Mouse (Mus musculus) ES-Bruce4 (cell line): ENCODE data around the gene Ltb. TPM values are rescaled to one million over a fixed set of nuclear protein-coding genes. Genes with fewer than 3 reads are reported as not detected.

ENCODE experiments used
- H3K27ac ChIP-seq: 2 replicates; pipeline ENCODE4 v1.5.1; 2012; ENCODE audit warnings: low read length, inconsistent platforms; ENCODE audit not compliant: insufficient read depth
- H3K27me3 ChIP-seq: 2 replicates; pipeline ENCODE4 v1.6.1; 2012; ENCODE audit warnings: mild to moderate bottlenecking, low read length, inconsistent platforms; ENCODE audit not compliant: control insufficient read depth, poor library complexity, insufficient read depth, severe bottlenecking
- H3K36me3 ChIP-seq: 2 replicates; pipeline ENCODE4 v1.6.1; 2012; ENCODE audit warnings: inconsistent platforms, mild to moderate bottlenecking, low read length, moderate library complexity; ENCODE audit not compliant: control insufficient read depth, poor library complexity, insufficient read depth, severe bottlenecking
- H3K4me1 ChIP-seq: one replicate; pipeline ENCODE4 v1.8.1; 2011; ENCODE audit warnings: low read length; ENCODE audit not compliant: control insufficient read depth, insufficient read depth
- H3K4me3 ChIP-seq: 2 replicates; pipeline ENCODE4 v1.5.1; 2011; ENCODE audit warnings: low read depth, mild to moderate bottlenecking, low read length
- H3K9ac ChIP-seq: 2 replicates; pipeline ENCODE4 v1.6.1; 2012; ENCODE audit warnings: low read depth, mild to moderate bottlenecking, inconsistent platforms; ENCODE audit not compliant: poor library complexity, severe bottlenecking
- H3K9me3 ChIP-seq: replicated peaks from 2 replicates; pipeline ENCODE4 v1.6.1; 2012; ENCODE audit warnings: mild to moderate bottlenecking, low read length, inconsistent platforms; ENCODE audit not compliant: control insufficient read depth, poor library complexity, insufficient read depth, severe bottlenecking
- CTCF ChIP-seq: IDR thresholded peaks from one replicate; pipeline ENCODE4 v1.8.1; 2011; ENCODE audit warnings: low read depth, low read length
- EP300 ChIP-seq: IDR thresholded peaks from 2 replicates; pipeline ENCODE4 v1.6.1; 2011; ENCODE audit warnings: low read depth, low read length; ENCODE audit not compliant: insufficient read depth
- POLR2A ChIP-seq: IDR thresholded peaks from one replicate; pipeline ENCODE4 v1.8.1; 2011; ENCODE audit warnings: low read length; ENCODE audit not compliant: insufficient read depth
- polyA plus RNA-seq: library from polyadenylated mRNA; stranded (reverse); fragments of >200 nt; gene quantifications from 2 replicates; pipeline ENCODE4 v1.2.4, GENCODE M21; 2011; ENCODE audit warnings: low read depth; ENCODE audit not compliant: missing spikeins, insufficient read depth, insufficient read length

Gene Ltb
- polyA plus RNA-seq, 1 experiment, result 10.7 TPM

GRCm38 (mm10) chr17:35164218-35164567 lies 30.0 kb upstream of the Ltb start:
- H3K27ac ChIP-seq, result peak overlapping the region; percentile 24
- no peaks in the 10 kb centered on the region for H3K4me1 ChIP-seq
- peaks cover 35% of the 10 kb centered on the region for H3K36me3 ChIP-seq
- TF ChIP-seq POLR2A (no peak), CTCF (no peak), EP300 (no peak)
- peak overlapping the region; percentile 100 for H3K4me3 ChIP-seq
- H3K27me3 ChIP-seq, result no peaks in the 10 kb centered on the region
- H3K9ac ChIP-seq, result peak overlapping the region; percentile 98
- no peaks in the 10 kb centered on the region for H3K9me3 ChIP-seq

- Histone ChIP-seq H3K27ac (peak within 1 kb of the TSS; percentile 94), H3K36me3 (peaks cover 29% of the 10 kb centered on the region), H3K4me3 (peak within 1 kb of the TSS; percentile 100), H3K27me3 (no peaks in the 10 kb centered on the region), H3K4me1 (no peaks in the 10 kb centered on the region), H3K9ac (peak within 1 kb of the TSS; percentile 98), H3K9me3 (no peaks in the 10 kb centered on the region)
- no peak for TF ChIP-seq CTCF
- 0 out of 2 replicates have a peak, but pooled peaks have one; percentile 62 for TF ChIP-seq EP300
- TF ChIP-seq POLR2A, result peak; percentile 79
Observed at GRCm38 (mm10) chr17:35164568-35165450, 29.4 kb upstream of the Ltb start, which contains the start of gene Prrc2a. TSS of gene Prrc2a (minus strand) at chr17:35164897.

GRCm38 (mm10) chr17:35165451-35166155 lies 28.6 kb upstream of the Ltb start:
- Histone ChIP-seq H3K27me3 (no peaks in the 10 kb centered on the region), H3K9me3 (no peaks in the 10 kb centered on the region), H3K36me3 (peaks cover 21% of the 10 kb centered on the region), H3K4me1 (no peaks in the 10 kb centered on the region), H3K27ac (peak overlapping the region; percentile 94), H3K4me3 (peak overlapping the region; percentile 85), H3K9ac (peak overlapping the region; percentile 60)
- no peak for TF ChIP-seq POLR2A
- no peak for TF ChIP-seq CTCF
- no peak for TF ChIP-seq EP300

GRCm38 (mm10) chr17:35166352-35167035 lies 27.7 kb upstream of the Ltb start:
- Histone ChIP-seq H3K9ac (no peak overlapping the region), H3K4me3 (no peak overlapping the region)

GRCm38 (mm10) chr17:35167794-35168193 lies 26.4 kb upstream of the Ltb start:
- no peak overlapping the region for H3K27ac ChIP-seq
- H3K9me3 ChIP-seq, result no peaks in the 10 kb centered on the region
- no peak overlapping the region for H3K4me3 ChIP-seq
- H3K27me3 ChIP-seq, result no peaks in the 10 kb centered on the region
- TF ChIP-seq EP300, result no peak
- TF ChIP-seq POLR2A, result no peak
- no peak for TF ChIP-seq CTCF
- H3K4me1 ChIP-seq, result no peaks in the 10 kb centered on the region
- no peaks in the 10 kb centered on the region for H3K36me3 ChIP-seq
- H3K9ac ChIP-seq, result no peak overlapping the region

More at GRCm38 (mm10) chr17:35166352-35167035, 27.7 kb upstream of the Ltb start:
- no peak overlapping the region for H3K27ac ChIP-seq
- no peaks in the 10 kb centered on the region for H3K27me3 ChIP-seq
- peaks cover 12% of the 10 kb centered on the region for H3K36me3 ChIP-seq
- no peaks in the 10 kb centered on the region for H3K4me1 ChIP-seq
- H3K9me3 ChIP-seq, result no peaks in the 10 kb centered on the region
- TF ChIP-seq EP300, result no peak
- peak; percentile 43 for TF ChIP-seq CTCF
